Mouse (Mus musculus) forebrain, embryonic 11.5 days (tissue): ENCODE measurements around the gene Kif1a. TPM values are rescaled to one million over a fixed set of nuclear protein-coding genes. Genes with fewer than 3 reads are reported as not detected.
A peak's percentile ranks its signal among the peaks of the same experiment; 100 is the strongest.

Experiments
- ATAC-seq: fragments of 200-750 bp; cut with Nextera tagmentation; replicated peaks from 2 replicates; pipeline ENCODE4 v1.8.0; 2017; ENCODE audit warnings: moderate TSS enrichment; ENCODE audit not compliant: low FRiP score
- DNase-seq: peaks from one replicate; pipeline ENCODE4 v3.0.0-alpha.2; 2017; ENCODE audit warnings: low spot score
- H3K27ac ChIP-seq: fragments of 300-500 bp; sonication (generic); 2 replicates; pipeline ENCODE4 v1.5.1; 2014; ENCODE audit warnings: low read depth, low read length
- H3K27me3 ChIP-seq: fragments of 300-500 bp; sonication (generic); 2 replicates; pipeline ENCODE4 v1.6.1; 2014; ENCODE audit warnings: mild to moderate bottlenecking, low read length, mixed read lengths; ENCODE audit not compliant: control insufficient read depth, insufficient read depth
- H3K36me3 ChIP-seq: fragments of 300-500 bp; sonication (generic); 2 replicates; pipeline ENCODE4 v1.6.1; 2014; ENCODE audit warnings: mild to moderate bottlenecking, low read length, moderate library complexity, mixed read lengths; ENCODE audit not compliant: control insufficient read depth, insufficient read depth
- H3K4me1 ChIP-seq: fragments of 300-500 bp; sonication (generic); replicated peaks from 2 replicates; pipeline ENCODE4 v1.6.1; 2014; ENCODE audit warnings: low read length, mixed read lengths; ENCODE audit not compliant: control insufficient read depth, insufficient read depth
- H3K4me2 ChIP-seq: fragments of 300-500 bp; sonication (generic); 2 replicates; pipeline ENCODE4 v1.6.1; 2014; ENCODE audit warnings: low read depth, mild to moderate bottlenecking, low read length, moderate library complexity, mixed read lengths; ENCODE audit not compliant: severe bottlenecking
- H3K4me3 ChIP-seq: fragments of 300-500 bp; sonication (generic); 2 replicates; pipeline ENCODE4 v1.5.1; 2014; ENCODE audit warnings: low read depth, low read length
- H3K9ac ChIP-seq: fragments of 300-500 bp; sonication (generic); 2 replicates; pipeline ENCODE4 v1.6.1; 2014; ENCODE audit warnings: low read length
- H3K9me3 ChIP-seq: fragments of 300-500 bp; sonication (generic); 2 replicates; pipeline ENCODE4 v1.6.1; 2016; ENCODE audit warnings: low read length, mixed read lengths; ENCODE audit not compliant: control insufficient read depth
- WGBS: fragments of 180-500 bp; shearing (Covaris S2); extraction: QIAGEN DNeasy Blood & Tissue Kit; methylation state at CpG from one replicate; pipeline ENCODE4 v1.1.7; 2014; 5-methylcytosine and 5-hydroxymethylcytosine counted together
- polyA plus RNA-seq: library from polyadenylated mRNA; unstranded; fragments of >200 nt; fragmentation: Nextera tagmentation; extraction: Ambion mirVana; gene quantifications from 2 replicates; pipeline ENCODE4 v1.2.1, GENCODE M21; 2014

Gene Kif1a
- polyA plus RNA-seq, 1 experiment from 2014 or later = 79.7 TPM

- no peaks in the 10 kb centered on the region for H3K4me1 ChIP-seq
- no peaks in the 10 kb centered on the region for H3K27me3 ChIP-seq
- no peak overlapping the region for H3K4me3 ChIP-seq
- no peak overlapping the region for H3K27ac ChIP-seq
- H3K36me3 ChIP-seq = no peaks in the 10 kb centered on the region; the same call in 1 of the 2 replicates
- ATAC-seq (no peak), DNase-seq (no peak)
- no peaks in the 10 kb centered on the region for H3K9me3 ChIP-seq
- H3K9ac ChIP-seq = no peak overlapping the region
- no peak overlapping the region for H3K4me2 ChIP-seq
- 82% methylated on average over 2 of the region's 2 CpGs for WGBS
These were observed 71.7 kb downstream of the Kif1a start for GRCm38 (mm10) chr1:93030060-93030459.

- no peak overlapping the region for H3K4me3 ChIP-seq
- no peak overlapping the region for H3K9ac ChIP-seq
- 97% methylated on average over 10 of the region's 10 CpGs for WGBS
- DNase-seq (no peak), ATAC-seq (no peak)
- no peaks in the 10 kb centered on the region for H3K27me3 ChIP-seq
- H3K36me3 ChIP-seq = no peaks in the 10 kb centered on the region; the same call in 1 of the 2 replicates
- H3K9me3 ChIP-seq = no peaks in the 10 kb centered on the region
- no peak overlapping the region for H3K4me2 ChIP-seq
- H3K4me1 ChIP-seq = no peaks in the 10 kb centered on the region
- H3K27ac ChIP-seq = no peak overlapping the region
These were observed 72.4 kb downstream of the Kif1a start for GRCm38 (mm10) chr1:93029387-93029786.

GRCm38 (mm10) chr1:93026600-93026999 lies 75.2 kb downstream of the Kif1a start:
- H3K27ac ChIP-seq = no peak overlapping the region
- H3K9me3 ChIP-seq = no peaks in the 10 kb centered on the region
- H3K27me3 ChIP-seq = no peaks in the 10 kb centered on the region
- H3K4me1 ChIP-seq = no peaks in the 10 kb centered on the region
- WGBS = 87% methylated on average over 8 of the region's 8 CpGs
- H3K9ac ChIP-seq = no peak overlapping the region
- peaks cover under 1% of the 10 kb centered on the region; the same call in 1 of the 2 replicates for H3K36me3 ChIP-seq
- DNase-seq = no peak
- H3K4me3 ChIP-seq = no peak overlapping the region
- ATAC-seq = no peak
- no peak overlapping the region for H3K4me2 ChIP-seq

GRCm38 (mm10) chr1:93020602-93021001 lies 81.1 kb downstream of the Kif1a start:
- ATAC-seq (no peak), DNase-seq (no peak)
- H3K27me3 ChIP-seq = no peaks in the 10 kb centered on the region
- H3K4me2 ChIP-seq = no peak overlapping the region
- no peak overlapping the region for H3K9ac ChIP-seq
- H3K9me3 ChIP-seq = no peaks in the 10 kb centered on the region
- no peaks in the 10 kb centered on the region for H3K4me1 ChIP-seq
- H3K4me3 ChIP-seq = no peak overlapping the region
- H3K27ac ChIP-seq = no peak overlapping the region
- WGBS = 88% methylated on average over 4 of the region's 4 CpGs
- H3K36me3 ChIP-seq = peaks cover 3% of the 10 kb centered on the region; the same call in 1 of the 2 replicates

- Histone ChIP-seq H3K27ac (no peak overlapping the region), H3K36me3 (peaks cover 3% of the 10 kb centered on the region; the same call in 1 of the 2 replicates), H3K27me3 (no peaks in the 10 kb centered on the region), H3K9me3 (no peaks in the 10 kb centered on the region), H3K4me1 (no peaks in the 10 kb centered on the region), H3K4me2 (no peak overlapping the region), H3K9ac (no peak overlapping the region), H3K4me3 (no peak overlapping the region)
- no peak for DNase-seq
- WGBS = 89% methylated on average over 10 of the region's 10 CpGs
- ATAC-seq = no peak
These were observed 83.0 kb downstream of the Kif1a start for GRCm38 (mm10) chr1:93018716-93019115.

GRCm38 (mm10) chr1:93015136-93015535 lies 86.6 kb downstream of the Kif1a start:
- no peaks in the 10 kb centered on the region for H3K4me1 ChIP-seq
- no peak overlapping the region for H3K4me3 ChIP-seq
- ATAC-seq (no peak), DNase-seq (no peak)
- no peaks in the 10 kb centered on the region; the same call in 1 of the 2 replicates for H3K36me3 ChIP-seq
- H3K27me3 ChIP-seq = no peaks in the 10 kb centered on the region
- H3K9me3 ChIP-seq = no peaks in the 10 kb centered on the region
- WGBS = 55% methylated on average over 2 of the region's 2 CpGs
- no peak overlapping the region for H3K9ac ChIP-seq
- no peak overlapping the region for H3K27ac ChIP-seq
- H3K4me2 ChIP-seq = no peak overlapping the region

GRCm38 (mm10) chr1:93014460-93014859 lies 87.3 kb downstream of the Kif1a start:
- peak; percentile 86 for DNase-seq
- Histone ChIP-seq H3K9ac (no peak overlapping the region), H3K27me3 (no peaks in the 10 kb centered on the region), H3K4me1 (no peaks in the 10 kb centered on the region), H3K36me3 (no peaks in the 10 kb centered on the region; the same call in 1 of the 2 replicates), H3K9me3 (no peaks in the 10 kb centered on the region), H3K27ac (no peak overlapping the region), H3K4me3 (no peak overlapping the region), H3K4me2 (no peak overlapping the region)
- peak; percentile 58 for ATAC-seq

GRCm38 (mm10) chr1:93013367-93013766 lies 88.4 kb downstream of the Kif1a start:
- no peaks in the 10 kb centered on the region for H3K4me1 ChIP-seq
- ATAC-seq = no peak

GRCm38 (mm10) chr1:93012103-93012585 lies 89.6 kb downstream of the Kif1a start:
- H3K9ac ChIP-seq = no peak overlapping the region
- H3K4me3 ChIP-seq = no peak overlapping the region
- H3K36me3 ChIP-seq = no peaks in the 10 kb centered on the region
- H3K4me2 ChIP-seq = no peak overlapping the region
- H3K27me3 ChIP-seq = no peaks in the 10 kb centered on the region
- H3K27ac ChIP-seq = no peak overlapping the region
- WGBS = 80% methylated on average over 7 of the region's 7 CpGs
- no peaks in the 10 kb centered on the region for H3K4me1 ChIP-seq
- no peak for ATAC-seq
- no peaks in the 10 kb centered on the region for H3K9me3 ChIP-seq
- DNase-seq = no peak

More at GRCm38 (mm10) chr1:93013367-93013766, 88.4 kb downstream of the Kif1a start:
- Histone ChIP-seq H3K9me3 (no peaks in the 10 kb centered on the region), H3K27me3 (no peaks in the 10 kb centered on the region), H3K4me2 (no peak overlapping the region), H3K27ac (no peak overlapping the region), H3K36me3 (no peaks in the 10 kb centered on the region; the same call in 1 of the 2 replicates), H3K9ac (no peak overlapping the region), H3K4me3 (no peak overlapping the region)
- DNase-seq = no peak
- WGBS = 89% methylated on average over 4 of the region's 4 CpGs
